Mouse (Mus musculus): Measurements from ENCODE around the gene Smcr8. TPM values are rescaled to one million over a fixed set of nuclear protein-coding genes. Genes with fewer than 3 reads are reported as not detected.
A peak's percentile ranks its signal among the peaks of the same experiment; 100 is the strongest.

Gene Smcr8
- total RNA-seq (2021) = 10 to 100 TPM; 26.9 to 28.4 TPM
- long read RNA-seq, experiment 1, full-length matches to known transcripts = 1 of 4 reads
- long read RNA-seq, experiment 1, partial matches to known transcripts = 0 of 4 reads
- long read RNA-seq, experiment 1, other reads (novel, unspliced or antisense) = 3 of 4 reads
- long read RNA-seq, experiment 2, partial matches to known transcripts = 3 of 4 reads
- long read RNA-seq, experiment 2, other reads (novel, unspliced or antisense) = 1 of 4 reads

DNA sequence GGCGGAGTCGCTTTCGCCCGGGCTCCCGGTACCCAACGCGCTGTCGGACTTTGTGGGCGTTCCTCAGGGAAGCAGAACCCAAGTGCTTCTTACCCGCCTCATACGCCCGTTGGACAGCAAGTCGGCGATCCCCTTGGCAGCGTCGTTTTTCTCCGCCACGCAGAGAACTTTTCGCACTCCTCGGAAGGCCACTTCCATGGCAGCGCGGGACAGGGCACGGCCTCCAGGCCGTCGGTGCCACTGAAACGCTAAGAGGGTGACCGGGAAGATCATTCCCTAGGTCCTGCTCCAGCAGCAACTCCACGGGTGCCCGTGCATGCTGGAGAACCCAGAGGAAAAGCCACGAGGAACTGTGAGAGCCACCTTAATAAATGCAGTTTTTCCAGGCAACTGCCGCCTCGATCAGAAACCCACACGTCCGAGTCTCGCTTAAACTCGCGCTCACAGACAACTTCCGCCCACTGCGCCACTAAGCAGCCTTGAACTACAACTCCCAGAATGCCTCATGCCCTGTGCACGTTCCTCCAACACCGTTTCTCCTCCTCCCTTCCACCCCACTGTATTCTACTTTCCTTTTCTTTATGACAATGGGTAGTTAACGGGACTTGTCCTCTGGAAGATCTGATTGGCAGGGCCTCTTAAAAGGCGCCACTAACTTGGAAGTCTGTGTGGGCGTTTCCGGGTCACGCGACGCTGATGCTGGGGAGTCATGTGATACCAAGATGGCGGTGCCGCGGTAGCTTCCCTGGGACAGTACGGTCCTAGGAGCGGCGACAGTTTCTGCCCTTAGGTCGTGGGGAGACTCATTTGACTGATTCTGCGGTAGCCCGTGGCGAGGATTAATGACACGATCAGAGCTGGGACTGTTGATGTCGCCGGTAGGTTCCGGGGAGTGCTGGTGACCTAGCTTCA is at the start of gene Smcr8, which contains the start of gene Top3a:
Gene Smcr8 (plus strand): TSS at position 696 of the 912 bp plus-strand sequence.
Gene Top3a (minus strand): TSS at position 537 of the 912 bp plus-strand sequence.
- DNase-seq (ENCODE audit: low spot score in 2 of 2) = peak; percentile 72 to 79

- DNase-seq (ENCODE audit: low spot score in 2 of 2) = peak; percentile 85 to 86
These were observed 49.0 kb upstream of the Smcr8 start, which contains the start of gene Mief2 for GRCm38 (mm10) chr11:60728260-60728761. TSS of gene Mief2 (plus strand) at chr11:60728398.

DNA sequence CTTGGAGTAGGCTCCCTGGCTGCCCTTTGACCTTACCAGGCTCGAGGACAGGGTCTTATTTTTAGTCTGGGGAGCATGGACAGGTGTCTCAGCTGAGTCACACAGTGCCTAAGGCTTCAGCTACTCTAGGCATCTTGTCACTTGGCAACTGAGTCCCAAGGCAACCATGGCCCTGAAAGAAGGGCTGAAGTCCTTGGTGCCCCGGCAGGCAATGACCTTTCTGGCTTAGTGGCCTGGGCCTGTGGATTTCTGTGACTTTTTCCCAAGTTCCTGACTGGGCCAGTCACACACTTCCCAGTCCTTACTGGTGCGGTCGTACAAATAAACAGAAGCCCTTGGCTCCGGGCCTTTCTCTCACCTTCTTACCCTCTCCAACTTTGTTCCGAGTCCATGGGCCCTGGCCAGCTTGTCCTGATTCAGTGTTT is 48.1 kb upstream of the Smcr8 start:
- DNase-seq (ENCODE audit: low spot score in 2 of 2) = peak in 1 of 2 experiments; percentile 42

DNA sequence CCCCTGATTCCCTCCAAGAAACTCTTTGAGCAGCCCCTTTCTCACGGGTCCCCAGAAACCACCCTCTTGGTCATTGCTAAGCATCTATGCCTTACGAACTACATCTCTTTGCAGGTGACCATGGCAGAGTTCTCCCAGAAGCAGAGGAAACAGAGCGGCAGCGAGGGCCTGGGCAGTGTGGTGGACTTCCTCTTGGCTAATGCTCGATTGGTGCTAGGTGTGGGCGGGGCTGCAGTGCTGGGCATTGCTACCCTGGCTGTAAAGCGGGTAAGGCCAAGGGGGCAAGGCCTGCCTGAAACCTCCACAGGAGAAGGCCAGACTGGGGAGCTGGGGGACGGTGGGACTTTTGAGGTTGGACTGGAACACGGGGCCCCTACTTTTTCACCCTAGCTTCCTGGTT is 47.2 kb upstream of the Smcr8 start:
- no peak for DNase-seq (ENCODE audit: low spot score in 2 of 2)

GRCm38 (mm10) chr11:60731251-60731650 is 46.1 kb upstream of the Smcr8 start:
- DNase-seq (ENCODE audit: low spot score in 2 of 2) = no peak

DNA sequence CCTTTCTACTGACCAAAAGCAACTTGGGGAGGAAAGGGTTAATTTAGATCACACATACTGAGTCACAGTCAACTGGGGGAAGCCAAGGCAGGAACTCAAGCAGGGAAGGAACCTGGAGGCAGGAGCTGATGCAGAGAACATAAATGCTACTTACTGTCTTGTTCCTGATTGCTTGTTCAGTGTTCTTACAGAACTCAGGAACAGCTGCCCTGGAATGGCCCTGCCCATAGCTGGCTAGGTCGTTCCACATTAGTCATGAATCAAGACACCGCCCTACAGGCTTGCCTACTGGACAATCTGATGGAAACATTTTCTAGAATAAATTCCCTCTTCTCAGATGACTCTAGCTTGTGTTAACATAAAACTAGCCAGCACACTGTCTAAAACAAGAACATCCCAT is 43.1 kb upstream of the Smcr8 start:
- no peak for DNase-seq (ENCODE audit: low spot score in 2 of 2)

GRCm38 (mm10) chr11:60735191-60735590 is 42.1 kb upstream of the Smcr8 start:
- no peak for DNase-seq (ENCODE audit: low spot score in 2 of 2)

DNA sequence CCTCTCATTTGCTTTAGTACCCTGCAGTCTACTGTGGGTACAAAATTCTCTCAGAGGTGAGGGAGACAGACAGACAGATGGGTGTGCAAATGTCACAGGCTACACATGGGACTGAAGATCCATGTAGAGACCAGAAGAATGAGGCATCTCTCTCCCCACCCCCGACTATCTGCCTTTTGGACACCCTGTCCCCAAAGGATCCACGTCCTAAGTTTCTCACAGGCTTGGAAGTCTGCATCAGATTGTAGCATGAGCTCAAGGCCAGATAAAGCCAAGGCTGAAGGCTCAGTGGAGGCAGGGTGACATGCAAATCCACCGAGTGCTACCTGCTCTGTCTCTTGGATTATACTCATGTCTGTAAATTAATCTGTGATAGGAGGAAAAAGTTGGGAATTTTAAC is 40.8 kb upstream of the Smcr8 start:
- DNase-seq (ENCODE audit: low spot score in 2 of 2) = no peak

DNA sequence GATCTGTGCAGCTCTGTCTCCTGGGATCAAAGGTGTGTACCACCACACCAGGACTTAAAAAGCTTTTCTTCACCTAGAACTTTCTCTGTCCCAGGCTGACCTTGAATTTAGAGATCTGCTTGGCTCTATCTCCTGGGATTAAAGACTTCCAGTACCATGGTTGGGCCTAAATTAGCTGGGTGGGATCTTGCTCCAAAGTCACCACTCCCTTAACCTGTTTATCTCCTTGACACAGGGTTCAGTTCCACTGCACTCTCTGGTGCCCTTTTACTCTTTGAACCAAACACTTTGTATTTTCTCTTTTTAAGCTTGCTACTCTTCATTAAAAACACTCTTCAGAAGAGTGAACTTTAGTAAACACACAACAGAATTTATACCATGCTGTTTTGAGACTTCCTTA is 39.9 kb upstream of the Smcr8 start:
- DNase-seq (ENCODE audit: low spot score in 2 of 2) = no peak

GRCm38 (mm10) chr11:60740321-60740720 is 37.0 kb upstream of the Smcr8 start:
- DNase-seq (ENCODE audit: low spot score in 2 of 2) = no peak

GRCm38 (mm10) chr11:60755570-60755969 is 21.8 kb upstream of the Smcr8 start:
- DNase-seq (ENCODE audit: low spot score in 2 of 2) = no peak

DNA sequence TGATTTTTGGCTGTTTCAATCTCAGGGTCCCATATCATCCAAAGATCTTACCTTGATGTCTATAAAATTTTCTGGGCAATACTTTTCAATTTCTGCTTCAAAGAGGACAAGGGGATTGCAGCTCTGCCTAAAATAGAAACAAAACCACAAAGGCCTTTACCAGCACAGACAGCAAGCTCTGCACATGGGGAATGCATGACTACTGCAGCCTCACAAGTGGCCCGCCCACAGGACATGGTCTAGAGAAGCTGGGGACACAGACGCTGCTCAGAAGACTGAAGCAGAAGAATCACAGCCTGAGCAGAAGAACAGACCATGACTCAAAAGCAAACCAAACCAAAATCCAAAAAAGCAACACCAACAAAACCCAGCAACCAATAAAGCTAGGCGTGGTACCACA is 15.6 kb upstream of the Smcr8 start:
- no peak for DNase-seq (ENCODE audit: low spot score in 2 of 2)

DNA sequence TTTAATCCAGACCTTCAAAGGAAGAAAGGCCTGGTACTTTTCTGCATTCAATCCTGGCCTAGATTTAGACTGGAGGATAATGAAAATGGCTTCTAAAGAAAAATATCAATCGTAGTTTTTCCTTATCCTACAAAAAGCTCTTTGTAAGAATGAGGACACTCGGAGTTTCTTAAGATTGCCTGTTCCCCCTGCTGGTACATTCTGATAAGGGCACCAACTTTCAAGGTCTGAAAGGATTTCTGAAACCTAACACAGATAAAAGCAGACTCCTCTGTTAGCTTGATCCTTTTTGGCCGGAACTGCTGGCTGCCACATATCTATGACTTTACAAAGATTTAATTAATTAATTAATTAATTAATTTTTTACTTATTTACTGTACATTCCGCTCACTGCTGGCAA is 10.4 kb upstream of the Smcr8 start:
- DNase-seq (ENCODE audit: low spot score in 2 of 2) = no peak

GRCm38 (mm10) chr11:60769322-60769721 is 8.0 kb upstream of the Smcr8 start:
- DNase-seq (ENCODE audit: low spot score in 2 of 2) = no peak

DNA sequence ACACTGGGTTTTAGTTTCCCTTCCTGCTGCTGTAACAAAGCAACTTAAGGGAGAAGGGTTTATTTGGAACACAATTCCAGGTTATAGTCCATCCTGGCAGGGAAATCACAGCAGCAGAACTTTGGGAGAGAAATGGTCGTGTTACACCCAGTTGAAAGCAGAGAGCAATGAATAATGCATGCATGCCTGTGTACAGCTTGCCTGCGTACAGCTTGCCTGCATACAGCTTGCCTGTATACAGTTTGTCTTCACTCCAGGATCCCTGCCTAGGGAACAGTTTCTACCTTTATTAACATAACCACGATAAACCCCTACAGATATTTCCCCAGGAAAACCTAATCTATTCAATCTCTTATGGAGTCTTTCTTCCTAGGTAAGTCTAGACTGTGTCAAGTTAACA is 6.5 kb upstream of the Smcr8 start:
- DNase-seq (ENCODE audit: low spot score in 2 of 2) = no peak

- DNase-seq (ENCODE audit: low spot score in 2 of 2) = no peak
These were observed 5.2 kb upstream of the Smcr8 start for GRCm38 (mm10) chr11:60772161-60772560.

- no peak for DNase-seq (ENCODE audit: low spot score in 2 of 2)
These were observed 3.1 kb upstream of the Smcr8 start for GRCm38 (mm10) chr11:60774158-60774689.

DNA sequence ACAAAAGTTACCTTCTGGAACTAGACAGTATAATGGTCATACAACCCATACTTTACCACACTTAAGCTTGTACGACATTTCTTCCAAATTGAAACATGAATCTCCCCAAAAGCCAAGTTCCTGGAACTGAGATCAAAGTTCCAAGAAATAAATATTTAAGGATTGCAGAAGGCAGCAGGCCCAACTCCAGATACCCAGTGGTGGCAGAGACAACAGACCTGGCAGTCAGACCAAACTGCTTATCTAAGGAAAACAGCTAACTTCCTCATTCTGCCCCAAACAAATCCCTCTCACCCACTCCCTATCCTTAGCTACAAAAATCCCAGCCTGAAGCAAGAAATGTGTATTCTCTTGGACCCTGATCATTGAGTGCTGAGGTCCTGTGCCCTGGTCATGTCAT is 2.5 kb upstream of the Smcr8 start:
- no peak for DNase-seq (ENCODE audit: low spot score in 2 of 2)

DNA sequence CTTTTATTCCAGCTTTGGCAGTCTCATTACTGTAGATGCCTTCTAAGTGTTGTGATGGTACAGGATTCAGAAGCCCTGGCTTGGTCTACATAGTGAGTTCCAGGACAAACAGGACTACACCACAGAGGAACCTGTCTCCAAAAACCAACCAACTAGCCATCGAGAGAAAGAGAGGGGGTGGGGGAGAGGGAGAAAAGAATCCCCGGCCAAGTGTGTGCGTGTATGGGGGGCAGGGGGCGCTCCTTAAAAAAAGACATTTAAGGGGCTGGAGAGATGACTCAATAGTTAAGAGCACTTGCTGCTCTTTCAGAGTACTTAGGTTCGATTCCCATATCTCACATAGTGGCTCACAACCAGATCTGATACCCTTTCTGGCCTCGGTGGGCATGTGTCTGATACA is 1.7 kb upstream of the Smcr8 start:
- no peak for DNase-seq (ENCODE audit: low spot score in 2 of 2)

GRCm38 (mm10) chr11:60776107-60776828 is 1.1 kb upstream of the Smcr8 start:
- DNase-seq (ENCODE audit: low spot score in 2 of 2) = no peak

DNA sequence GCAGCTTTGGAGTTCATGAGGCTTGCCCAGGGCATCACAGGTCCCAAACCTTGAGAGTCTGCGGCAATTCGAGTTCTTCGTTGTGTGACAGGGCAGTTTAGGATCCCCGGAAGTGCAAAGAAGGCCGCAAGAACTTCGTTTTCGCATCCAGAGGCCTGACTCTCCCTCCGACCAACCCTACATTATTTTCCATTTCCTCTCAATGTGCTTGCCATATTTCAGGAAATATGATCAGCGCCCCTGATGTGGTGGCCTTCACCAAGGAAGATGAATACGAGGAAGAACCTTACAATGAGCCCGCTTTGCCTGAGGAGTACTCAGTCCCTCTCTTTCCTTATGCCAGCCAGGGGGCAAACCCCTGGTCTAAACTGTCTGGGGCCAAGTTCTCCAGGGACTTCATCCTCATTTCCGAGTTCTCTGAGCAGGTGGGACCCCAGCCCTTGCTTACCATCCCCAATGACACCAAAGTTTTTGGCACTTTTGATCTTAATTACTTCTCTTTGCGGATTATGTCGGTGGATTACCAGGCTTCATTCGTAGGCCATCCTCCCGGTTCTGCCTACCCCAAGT is 562 bp downstream of the Smcr8 start:
- no peak for DNase-seq (ENCODE audit: low spot score in 2 of 2)

Data from adrenal gland, adult 18-20 months (tissue).